In genomic region chr9:65102377-65103172, GRCm38 (mm10) we compare ENCODE assay signal across 9 mouse cellular contexts. TPM values are rescaled to one million over a fixed set of nuclear protein-coding genes. Genes with fewer than 3 reads are reported as not detected.
A peak's percentile ranks its signal among the peaks of the same experiment; 100 is the strongest.
DNase-seq lines count a peak whose midpoint lies in the region; ATAC-seq lines count a peak whose summit lies in the region.
"Had no signal": no experiment of that assay in that cellular context is flagged by ENCODE, and none has a peak within 500 bp of the region (broad histone marks: within the 10 kb centered on the region; RNA-seq: fewer than 3 reads in every experiment).

No protein-coding gene starts in this region.

- H3K4me3 ChIP-seq in brown adipose tissue, adult 24 weeks (ENCODE audit: insufficient read depth, low read depth, low read length): peak overlapping the region; percentile 48
- H3K4me3 ChIP-seq in embryonic facial prominence, embryonic 14.5 days (ENCODE audit: low read depth, low read length): peak overlapping the region; percentile 89
- H3K4me3 ChIP-seq in hindbrain, embryonic 15.5 days: peak overlapping the region; percentile 91
- H3K4me3 ChIP-seq in midbrain, embryonic 11.5 days (ENCODE audit: low read depth, low read length): peak overlapping the region; percentile 85
- peak overlapping the region; percentile 82 for H3K4me3 ChIP-seq in stomach, embryonic 16.5 days (replicated peaks; ENCODE audit: low read length)

- H3K36me3 ChIP-seq in embryonic facial prominence, embryonic 14.5 days (ENCODE audit: control insufficient read depth, insufficient read depth, low read length): no peaks in the 10 kb centered on the region
- no peaks in the 10 kb centered on the region for H3K36me3 ChIP-seq in hindbrain, embryonic 15.5 days
- no peaks in the 10 kb centered on the region for H3K36me3 ChIP-seq in midbrain, embryonic 11.5 days (ENCODE audit: control insufficient read depth, insufficient read depth, low read length)
- H3K36me3 ChIP-seq in stomach, embryonic 16.5 days (ENCODE audit: control insufficient read depth, insufficient read depth, low read length): no peaks in the 10 kb centered on the region

- WGBS in embryonic facial prominence, embryonic 14.5 days: 2% methylated on average over 26 of the region's 36 CpGs
- 1% methylated on average over 35 of the region's 36 CpGs for WGBS in hindbrain, embryonic 15.5 days
- under 1% methylated on average over 36 of the region's 36 CpGs for WGBS in midbrain, embryonic 11.5 days
- WGBS in stomach, embryonic 16.5 days: 4% methylated on average over 36 of the region's 36 CpGs

- peaks cover 5% of the 10 kb centered on the region; the same call in 1 of the 2 replicates for H3K9me3 ChIP-seq in embryonic facial prominence, embryonic 14.5 days (ENCODE audit: control insufficient read depth, low read length)
- H3K9me3 ChIP-seq in hindbrain, embryonic 15.5 days: no peaks in the 10 kb centered on the region
- peaks cover 8% of the 10 kb centered on the region; the same call in 1 of the 2 replicates for H3K9me3 ChIP-seq in midbrain, embryonic 11.5 days (ENCODE audit: control insufficient read depth, low read length)
- peaks cover 3% of the 10 kb centered on the region; the same call in 1 of the 2 replicates for H3K9me3 ChIP-seq in stomach, embryonic 16.5 days (replicated peaks; ENCODE audit: control insufficient read depth, low read length)

- H3K27me3 ChIP-seq in embryonic facial prominence, embryonic 14.5 days (replicated peaks; ENCODE audit: control insufficient read depth, insufficient read depth, low read length): no peaks in the 10 kb centered on the region
- H3K27me3 ChIP-seq in hindbrain, embryonic 15.5 days: no peaks in the 10 kb centered on the region
- no peaks in the 10 kb centered on the region for H3K27me3 ChIP-seq in midbrain, embryonic 11.5 days (ENCODE audit: control insufficient read depth, insufficient read depth, low read length)
- no peaks in the 10 kb centered on the region for H3K27me3 ChIP-seq in stomach, embryonic 16.5 days (ENCODE audit: control insufficient read depth, insufficient read depth, low read length)

- peak; percentile 24 to 54 for DNase-seq in left cerebral cortex, postnatal 14 days (ENCODE audit: low spot score in 2 of 2)
- no peak for DNase-seq in left cerebral cortex, postnatal 25 days (ENCODE audit: low spot score in 2 of 2)
- DNase-seq in embryonic facial prominence, embryonic 14.5 days (ENCODE audit: low spot score): peak; percentile 95
- DNase-seq in midbrain, embryonic 11.5 days (ENCODE audit: low spot score, missing footprints): no peak
- DNase-seq in thymus, adult 18-20 months: no peak

- peak overlapping the region; percentile 87 for H3K4me2 ChIP-seq in embryonic facial prominence, embryonic 14.5 days (ENCODE audit: low read depth, low read length)
- H3K4me2 ChIP-seq in hindbrain, embryonic 15.5 days: peak overlapping the region; percentile 73
- H3K4me2 ChIP-seq in midbrain, embryonic 11.5 days: peak overlapping the region; percentile 100
- peak overlapping the region; percentile 88 for H3K4me2 ChIP-seq in stomach, embryonic 16.5 days (ENCODE audit: low read depth, low read length)

- ATAC-seq in embryonic facial prominence, embryonic 14.5 days (ENCODE audit: low read depth): peak; percentile 80
- peak; percentile 76 for ATAC-seq in hindbrain, embryonic 15.5 days (ENCODE audit: low FRiP score, low read depth)
- ATAC-seq in midbrain, embryonic 11.5 days (ENCODE audit: low FRiP score): peak; percentile 89
- peak; percentile 76 for ATAC-seq in stomach, embryonic 16.5 days (ENCODE audit: insufficient read depth, low FRiP score)

- H3K27ac ChIP-seq in brown adipose tissue, adult 24 weeks (replicated peaks; ENCODE audit: low read depth, low read length): no peak overlapping the region
- H3K27ac ChIP-seq in embryonic facial prominence, embryonic 14.5 days (replicated peaks; ENCODE audit: low read depth, low read length): peak overlapping the region; percentile 92
- H3K27ac ChIP-seq in hindbrain, embryonic 15.5 days (replicated peaks): peak overlapping the region; percentile 88
- peak overlapping the region; percentile 79 for H3K27ac ChIP-seq in midbrain, embryonic 11.5 days (ENCODE audit: low read depth, low read length)
- H3K27ac ChIP-seq in stomach, embryonic 16.5 days (ENCODE audit: low read length): peak overlapping the region; percentile 96

- peak overlapping the region; percentile 94 for H3K9ac ChIP-seq in embryonic facial prominence, embryonic 14.5 days (ENCODE audit: low read depth, low read length)
- H3K9ac ChIP-seq in hindbrain, embryonic 15.5 days: peak overlapping the region; percentile 89
- H3K9ac ChIP-seq in midbrain, embryonic 11.5 days (ENCODE audit: low read length): peak overlapping the region; percentile 98
- H3K9ac ChIP-seq in stomach, embryonic 16.5 days (ENCODE audit: low read length): peak overlapping the region; percentile 91

- no peaks in the 10 kb centered on the region; the same call in 1 of the 2 replicates for H3K4me1 ChIP-seq in brown adipose tissue, adult 24 weeks (ENCODE audit: control insufficient read depth, insufficient read depth, insufficient read length, low read length)
- peaks cover 14% of the 10 kb centered on the region; the same call in 1 of the 2 replicates for H3K4me1 ChIP-seq in embryonic facial prominence, embryonic 14.5 days (ENCODE audit: control insufficient read depth, insufficient read depth, low read length)
- H3K4me1 ChIP-seq in hindbrain, embryonic 15.5 days (replicated peaks): peaks cover 23% of the 10 kb centered on the region
- peaks cover 18% of the 10 kb centered on the region for H3K4me1 ChIP-seq in midbrain, embryonic 11.5 days (ENCODE audit: control insufficient read depth, insufficient read depth, low read length)
- peaks cover 23% of the 10 kb centered on the region for H3K4me1 ChIP-seq in stomach, embryonic 16.5 days (ENCODE audit: control insufficient read depth, insufficient read depth, low read length)

- intact Hi-C loops in left cerebral cortex, postnatal 14 days (cut with DNase I): no loop called here
- intact Hi-C loops in left cerebral cortex, postnatal 25 days (cut with DNase I): loop anchor here (5.0 kb wide), 1 partner anchor 65 kb away; no protein-coding TSS in a partner anchor

RNA-seq across cellular contexts. Expression of gene Igdcc4, which starts 1.3 kb away (rescaled TPM):
- total RNA-seq in left cerebral cortex, postnatal 14 days (2021): 10 to 100 TPM; 20.5 to 26.1 TPM
- total RNA-seq in left cerebral cortex, postnatal 25 days (2021): 10 to 100 TPM; 23.4 to 24.5 TPM
- polyA plus RNA-seq in brown adipose tissue, adult 24 weeks (2012; ENCODE audit: insufficient read depth, insufficient read length, missing spikeins): 0.55 and 0.71 TPM in 2 replicates
- polyA plus RNA-seq in embryonic facial prominence, embryonic 14.5 days (2014; fragmentation: Nextera tagmentation; extraction: Ambion mirVana): 55.6 and 58.5 TPM in 2 replicates
- 17.3 and 17.4 TPM in 2 replicates for polyA plus RNA-seq in hindbrain, embryonic 15.5 days (2015; fragmentation: Nextera tagmentation; extraction: Ambion mirVana)
- 13.0 and 13.3 TPM in 2 replicates for polyA plus RNA-seq in midbrain, embryonic 11.5 days (2014; fragmentation: Nextera tagmentation; extraction: Ambion mirVana)
- polyA plus RNA-seq in stomach, embryonic 16.5 days (2015; fragmentation: Nextera tagmentation; extraction: Ambion mirVana): 22.1 and 25.6 TPM in 2 replicates

RNA-seq across cellular contexts. Expression of gene Igdcc3, which starts 38.4 kb away (rescaled TPM):
- total RNA-seq in left cerebral cortex, postnatal 14 days (2021): 1 to 10 TPM; 2.8 to 3.8 TPM
- 1 to 10 TPM; 1.5 to 2.2 TPM for total RNA-seq in left cerebral cortex, postnatal 25 days (2021)
- polyA plus RNA-seq in brown adipose tissue, adult 24 weeks (2012; ENCODE audit: insufficient read depth, insufficient read length, missing spikeins): not detected in 2 replicates
- polyA plus RNA-seq in embryonic facial prominence, embryonic 14.5 days (2014; fragmentation: Nextera tagmentation; extraction: Ambion mirVana): 1.1 and 1.4 TPM in 2 replicates
- 9.9 and 10.9 TPM in 2 replicates for polyA plus RNA-seq in hindbrain, embryonic 15.5 days (2015; fragmentation: Nextera tagmentation; extraction: Ambion mirVana)
- 115 and 145 TPM in 2 replicates for polyA plus RNA-seq in midbrain, embryonic 11.5 days (2014; fragmentation: Nextera tagmentation; extraction: Ambion mirVana)
- 0.44 and 0.55 TPM in 2 replicates for polyA plus RNA-seq in stomach, embryonic 16.5 days (2015; fragmentation: Nextera tagmentation; extraction: Ambion mirVana)
- total RNA-seq: common myeloid progenitor, adult 5-6 weeks had no signal

Comparison
In these comparisons a context has a peak if more than half of its experiments do, and no peak if none do; other contexts are left out.
1. DNase-seq: peak in left cerebral cortex, postnatal 14 days (2 of 2) and embryonic facial prominence, embryonic 14.5 days (single experiment); none in left cerebral cortex, postnatal 25 days (0 of 2), midbrain, embryonic 11.5 days (single experiment) and thymus, adult 18-20 months (0 of 2).
2. Peak in every context shown above with its lines, with median percentiles within 50 percentile points of each other: H3K4me3 ChIP-seq, ATAC-seq, H3K4me2 ChIP-seq and H3K9ac ChIP-seq.